Mouse (Mus musculus) cortical plate, adult 2 months (tissue): Measurements from ENCODE around the gene Gm12248. TPM values are rescaled to one million over a fixed set of nuclear protein-coding genes. Genes with fewer than 3 reads are reported as not detected.

ENCODE experiments used
- H3K27ac ChIP-seq: fragments of 200-500 bp; 2 replicates; pipeline ENCODE4 v1.5.1; 2012; ENCODE audit warnings: low read length, control low read depth, inconsistent platforms; ENCODE audit not compliant: insufficient read depth
- H3K4me1 ChIP-seq: fragments of 200-500 bp; 2 replicates; pipeline ENCODE4 v1.6.1; 2011; ENCODE audit warnings: low read length; ENCODE audit not compliant: control insufficient read depth, insufficient read depth
- H3K4me3 ChIP-seq: fragments of 200-500 bp; 2 replicates; pipeline ENCODE4 v1.5.1; 2011; ENCODE audit warnings: mild to moderate bottlenecking, low read length, control low read depth; ENCODE audit not compliant: insufficient read depth
- CTCF ChIP-seq: fragments of 200-500 bp; IDR thresholded peaks from 2 replicates; pipeline ENCODE4 v1.5.1; 2011; ENCODE audit warnings: mild to moderate bottlenecking, control low read depth, low read length; ENCODE audit not compliant: insufficient read depth; ENCODE audit errors: extremely low read depth
- POLR2A ChIP-seq: fragments of 200-500 bp; IDR thresholded peaks from 2 replicates; pipeline ENCODE4 v1.6.1; 2011; ENCODE audit warnings: mild to moderate bottlenecking, low read length, control low read depth; ENCODE audit not compliant: insufficient read depth; ENCODE audit errors: extremely low read depth
- polyA plus RNA-seq: library from polyadenylated mRNA; depleted of rRNA; stranded (reverse); fragments of >200 nt; gene quantifications from 2 replicates; pipeline ENCODE4 v1.2.3, GENCODE M21; 2012; rRNA removed

The Gm12248 gene
- not detected in 2 replicates for polyA plus RNA-seq

DNA sequence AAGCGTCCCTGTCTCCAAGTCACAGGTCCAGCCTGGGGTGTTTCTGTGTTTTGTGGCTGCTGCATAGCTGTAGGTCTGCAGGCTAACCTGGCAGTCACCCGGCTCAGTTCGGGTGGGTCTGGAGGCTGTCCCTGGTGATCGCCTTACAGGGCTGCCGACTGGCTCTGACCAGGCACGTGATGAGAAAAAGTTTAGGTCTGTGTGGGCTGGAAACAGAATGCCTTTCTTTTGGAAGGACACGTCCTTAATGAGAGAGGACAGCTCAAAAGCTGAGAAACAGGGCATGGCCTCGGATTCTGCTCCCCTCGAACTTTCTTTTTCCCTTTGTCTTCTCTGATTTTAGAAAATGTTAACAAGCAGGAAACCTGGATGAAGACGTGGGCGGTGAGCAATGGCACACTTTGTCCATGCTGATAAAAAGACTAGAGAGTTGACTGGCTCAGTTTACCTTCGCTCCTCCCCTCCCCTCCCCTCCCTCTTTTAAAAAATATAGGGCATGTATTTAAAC, at the start of gene Gm12248:
TSS of gene Gm12248 (minus strand) at position 114 of the 508 bp plus-strand sequence.
- no peaks in the 10 kb centered on the region for H3K4me1 ChIP-seq
- H3K4me3 ChIP-seq, result no peak within 1 kb of the TSS
- TF ChIP-seq POLR2A, result no peak
- no peak for TF ChIP-seq CTCF
- no peak within 1 kb of the TSS for H3K27ac ChIP-seq

- Histone ChIP-seq H3K4me3 (no peak overlapping the region), H3K4me1 (no peaks in the 10 kb centered on the region), H3K27ac (no peak overlapping the region)
- TF ChIP-seq POLR2A (no peak), CTCF (no peak)
Measured at GRCm38 (mm10) chr11:58139466-58139865, 46.5 kb upstream of the Gm12248 start.

- Histone ChIP-seq H3K27ac (no peak overlapping the region), H3K4me1 (no peaks in the 10 kb centered on the region), H3K4me3 (no peak overlapping the region)
- TF ChIP-seq CTCF (no peak), POLR2A (no peak)
Measured at GRCm38 (mm10) chr11:58138821-58139220, 45.9 kb upstream of the Gm12248 start.

DNA sequence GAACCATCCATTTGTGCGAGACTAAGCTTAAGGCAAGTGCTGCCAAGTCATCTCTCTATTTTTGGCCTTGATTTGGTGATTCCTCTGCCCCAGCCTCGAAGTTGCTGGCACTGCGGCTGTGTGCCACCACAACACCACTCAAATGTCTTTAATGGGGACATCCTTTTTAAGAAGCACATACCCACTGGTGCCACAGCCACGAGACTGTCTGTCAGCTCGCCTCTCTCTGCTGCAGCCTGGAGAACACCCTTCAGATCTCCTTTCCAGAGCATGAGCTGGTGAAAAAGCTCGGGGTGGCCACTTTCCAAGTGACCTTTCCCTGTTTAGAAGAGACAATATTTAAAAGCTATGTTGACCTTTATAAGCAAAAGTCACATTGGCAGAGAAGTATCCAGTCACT, 43.7 kb upstream of the Gm12248 start:
- no peaks in the 10 kb centered on the region for H3K4me1 ChIP-seq
- H3K4me3 ChIP-seq, result no peak overlapping the region
- no peak overlapping the region for H3K27ac ChIP-seq
- no peak for TF ChIP-seq POLR2A
- TF ChIP-seq CTCF, result no peak

DNA sequence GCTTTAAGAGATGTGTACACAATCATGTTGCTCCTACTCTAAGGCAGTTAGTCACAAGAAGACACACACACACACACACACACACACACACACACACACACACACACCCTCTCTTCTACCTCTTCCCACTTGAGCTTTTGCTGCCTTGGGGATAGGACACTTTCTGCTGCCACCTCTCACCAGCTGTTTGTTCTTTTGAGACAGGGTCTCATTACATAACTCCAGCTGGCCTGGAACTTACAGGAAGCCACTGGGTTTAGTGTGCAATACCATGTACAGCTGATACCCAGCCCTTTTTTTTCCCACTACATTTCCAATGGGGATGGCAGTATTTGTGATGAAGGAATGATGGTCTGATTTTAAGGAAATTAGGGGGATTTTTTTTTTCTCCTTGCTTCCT, 42.4 kb upstream of the Gm12248 start:
- Histone ChIP-seq H3K4me1 (no peaks in the 10 kb centered on the region), H3K4me3 (no peak overlapping the region), H3K27ac (no peak overlapping the region)
- TF ChIP-seq POLR2A (no peak), CTCF (no peak)

DNA sequence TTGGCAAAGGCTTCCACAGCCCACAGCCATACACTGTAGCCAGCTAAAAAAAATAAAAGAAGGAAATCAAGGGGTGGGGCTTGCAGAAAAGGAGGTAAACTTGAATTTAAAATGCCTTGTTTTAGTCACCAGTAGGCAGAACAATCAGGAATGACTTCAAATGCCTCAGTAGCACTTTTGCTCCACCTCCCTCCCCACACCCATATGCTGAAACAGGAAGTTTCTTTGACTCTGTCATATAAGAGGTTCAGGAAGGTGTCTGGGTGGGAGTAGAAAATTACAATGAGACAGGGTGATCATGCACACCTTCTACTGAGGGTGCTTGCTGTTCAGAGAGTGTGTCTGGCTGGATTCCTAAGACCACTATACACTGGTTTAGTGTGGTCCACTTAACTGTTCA, 41.9 kb upstream of the Gm12248 start:
- TF ChIP-seq CTCF, result no peak
- TF ChIP-seq POLR2A, result no peak
- Histone ChIP-seq H3K4me1 (no peaks in the 10 kb centered on the region), H3K4me3 (no peak overlapping the region), H3K27ac (no peak overlapping the region)

GRCm38 (mm10) chr11:58132026-58132425, 39.1 kb upstream of the Gm12248 start:
- no peaks in the 10 kb centered on the region for H3K4me1 ChIP-seq
- no peak for TF ChIP-seq CTCF
- no peak for TF ChIP-seq POLR2A
- H3K27ac ChIP-seq, result no peak overlapping the region
- H3K4me3 ChIP-seq, result no peak overlapping the region

DNA sequence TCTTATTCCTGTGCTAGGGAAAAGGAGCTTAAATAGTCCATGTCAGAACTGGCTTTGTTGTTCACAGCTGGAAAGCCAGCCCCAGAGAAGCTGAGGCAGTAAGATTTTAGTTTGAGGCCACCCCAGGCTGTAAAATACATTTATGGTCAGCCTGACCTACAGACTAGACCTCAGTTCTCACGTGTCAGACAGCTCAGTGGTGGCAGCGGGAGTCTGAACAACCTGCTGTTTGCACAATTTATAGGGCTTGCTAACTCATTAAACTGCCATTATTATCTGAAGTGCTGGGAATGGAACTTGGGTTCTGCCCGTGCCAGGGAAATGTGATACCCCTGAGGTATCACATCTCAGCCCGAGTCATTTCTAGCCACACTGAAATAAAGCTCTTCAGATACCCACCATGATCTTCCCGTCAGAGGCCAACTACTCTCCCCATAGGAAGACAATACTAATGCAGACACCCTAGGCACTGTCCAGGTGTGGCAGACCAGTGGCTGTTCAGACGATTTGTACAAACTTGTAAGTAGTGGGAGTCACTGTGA, 36.4 kb upstream of the Gm12248 start:
- H3K4me3 ChIP-seq, result no peak overlapping the region
- H3K4me1 ChIP-seq, result no peaks in the 10 kb centered on the region
- TF ChIP-seq POLR2A (no peak), CTCF (no peak)
- H3K27ac ChIP-seq, result no peak overlapping the region

GRCm38 (mm10) chr11:58127544-58127943, 34.6 kb upstream of the Gm12248 start:
- no peak overlapping the region for H3K4me3 ChIP-seq
- no peak overlapping the region for H3K27ac ChIP-seq
- TF ChIP-seq POLR2A, result no peak
- TF ChIP-seq CTCF, result no peak
- no peaks in the 10 kb centered on the region for H3K4me1 ChIP-seq

DNA sequence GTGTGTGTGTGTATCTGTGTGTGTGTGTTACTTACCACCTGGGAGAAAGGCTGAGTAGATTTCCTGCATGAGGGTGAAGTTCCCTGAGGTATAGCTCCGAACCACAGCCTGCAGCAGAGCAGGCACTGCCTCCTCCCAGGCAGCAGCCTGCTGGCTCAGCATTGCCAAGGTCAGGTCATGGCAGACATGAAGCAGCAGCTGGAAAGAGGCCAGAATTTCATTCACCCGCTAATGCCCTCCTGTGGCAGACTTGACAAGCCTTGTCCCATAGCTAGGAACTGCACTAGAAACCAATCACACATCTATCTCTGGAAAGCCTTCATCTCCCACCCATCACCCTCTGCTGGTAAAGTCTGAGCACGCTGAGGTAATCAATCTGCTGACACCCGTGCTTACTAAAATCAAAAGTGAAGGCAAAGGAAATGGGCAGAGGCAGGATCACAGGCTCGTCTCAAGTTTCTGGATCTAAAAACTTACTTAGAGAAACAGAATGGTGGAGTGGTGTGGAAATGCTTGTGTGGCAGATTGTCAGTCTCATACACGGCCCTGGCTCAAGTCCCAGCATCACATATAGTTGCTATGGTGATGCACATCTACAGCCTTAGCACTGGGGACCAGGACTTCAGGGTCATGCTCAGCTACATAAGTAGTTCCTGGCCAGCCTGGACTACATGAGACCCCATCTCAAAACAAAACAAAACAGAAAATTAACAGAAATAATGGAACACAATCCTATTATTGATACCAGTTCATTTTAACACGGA, 33.6 kb upstream of the Gm12248 start:
- TF ChIP-seq POLR2A (no peak), CTCF (no peak)
- Histone ChIP-seq H3K4me1 (no peaks in the 10 kb centered on the region), H3K27ac (no peak overlapping the region), H3K4me3 (no peak overlapping the region)
